Mouse (Mus musculus): ENCODE data around the gene Tyro3. TPM values are rescaled to one million over a fixed set of nuclear protein-coding genes. Genes with fewer than 3 reads are reported as not detected.

The Tyro3 gene
- polyA plus RNA-seq, 2 experiments, result 28.5 to 44.2 TPM

GRCm38 (mm10) chr2:119804275-119804628, 6.7 kb downstream of the Tyro3 start:
- H3K27ac ChIP-seq (replicated peaks; ENCODE audit: low read depth, low read length), result no peak overlapping the region
- ATAC-seq (ENCODE audit: low FRiP score, low read depth) (no peak), DNase-seq (ENCODE audit: low spot score) (no peak)
- peaks cover 19% of the 10 kb centered on the region; the same call in 1 of the 2 replicates for H3K4me1 ChIP-seq (ENCODE audit: control insufficient read depth, insufficient read depth, low read length)
- H3K9me3 ChIP-seq (ENCODE audit: control insufficient read depth, low read length), result no peaks in the 10 kb centered on the region
- TF ChIP-seq POLR2A (IDR thresholded peaks at IDR 0.05; ENCODE audit: borderline replicate concordance, extremely low read depth, insufficient read depth, insufficient read length), result no peak
- no peak overlapping the region for H3K4me2 ChIP-seq (replicated peaks; ENCODE audit: low read depth, low read length, severe bottlenecking)
- no peak overlapping the region for H3K9ac ChIP-seq (ENCODE audit: low read depth, low read length, severe bottlenecking)
- peaks cover 50% of the 10 kb centered on the region for H3K36me3 ChIP-seq (ENCODE audit: control insufficient read depth, insufficient read depth, low read length)
- WGBS, result 61% methylated on average over 5 of the region's 5 CpGs
- H3K4me3 ChIP-seq (replicated peaks; ENCODE audit: low read length), result no peak overlapping the region
- H3K27me3 ChIP-seq (ENCODE audit: control insufficient read depth, insufficient read depth, low read length), result no peaks in the 10 kb centered on the region

DNA sequence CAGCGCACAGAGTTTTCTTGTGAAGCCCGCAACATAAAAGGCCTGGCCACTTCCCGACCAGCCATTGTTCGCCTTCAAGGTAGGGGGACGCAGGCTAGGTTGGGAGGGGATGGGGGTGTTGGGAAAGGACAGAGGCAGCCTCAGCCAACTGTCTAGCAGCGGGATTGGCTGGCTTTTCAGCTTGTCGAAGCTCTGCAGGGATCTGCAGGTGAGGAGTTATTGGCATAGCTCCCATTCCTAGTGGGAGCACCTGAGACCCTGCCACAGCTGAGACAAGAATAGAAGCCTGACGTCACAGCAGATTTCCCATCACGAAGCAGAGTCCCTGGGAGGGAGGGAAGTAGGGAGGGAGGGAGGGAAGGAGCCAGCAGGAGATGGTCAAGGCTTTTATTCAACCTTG, 7.2 kb downstream of the Tyro3 start:
- H3K27ac ChIP-seq (replicated peaks; ENCODE audit: low read depth, low read length), result no peak overlapping the region
- H3K27me3 ChIP-seq (ENCODE audit: control insufficient read depth, insufficient read depth, low read length), result no peaks in the 10 kb centered on the region
- TF ChIP-seq POLR2A (IDR thresholded peaks at IDR 0.05; ENCODE audit: borderline replicate concordance, extremely low read depth, insufficient read depth, insufficient read length), result no peak
- no peak overlapping the region for H3K4me3 ChIP-seq (replicated peaks; ENCODE audit: low read length)
- no peak for DNase-seq (ENCODE audit: low spot score)
- H3K9me3 ChIP-seq (ENCODE audit: control insufficient read depth, low read length), result no peaks in the 10 kb centered on the region
- 62% methylated on average over 9 of the region's 9 CpGs for WGBS
- ATAC-seq (ENCODE audit: low FRiP score, low read depth), result no peak
- peaks cover 19% of the 10 kb centered on the region; the same call in 1 of the 2 replicates for H3K4me1 ChIP-seq (ENCODE audit: control insufficient read depth, insufficient read depth, low read length)
- no peak overlapping the region for H3K4me2 ChIP-seq (replicated peaks; ENCODE audit: low read depth, low read length, severe bottlenecking)
- peaks cover 56% of the 10 kb centered on the region for H3K36me3 ChIP-seq (ENCODE audit: control insufficient read depth, insufficient read depth, low read length)
- no peak overlapping the region for H3K9ac ChIP-seq (ENCODE audit: low read depth, low read length, severe bottlenecking)

- H3K36me3 ChIP-seq (ENCODE audit: control insufficient read depth, insufficient read depth, low read length), result peaks cover 63% of the 10 kb centered on the region
- no peaks in the 10 kb centered on the region for H3K27me3 ChIP-seq (ENCODE audit: control insufficient read depth, insufficient read depth, low read length)
- no peak overlapping the region for H3K4me3 ChIP-seq (replicated peaks; ENCODE audit: low read length)
- H3K9me3 ChIP-seq (ENCODE audit: control insufficient read depth, low read length), result no peaks in the 10 kb centered on the region
- no peak for TF ChIP-seq POLR2A (IDR thresholded peaks at IDR 0.05; ENCODE audit: borderline replicate concordance, extremely low read depth, insufficient read depth, insufficient read length)
- peaks cover 15% of the 10 kb centered on the region; the same call in 1 of the 2 replicates for H3K4me1 ChIP-seq (ENCODE audit: control insufficient read depth, insufficient read depth, low read length)
- ATAC-seq (ENCODE audit: low FRiP score, low read depth) (no peak), DNase-seq (ENCODE audit: low spot score) (no peak)
- no peak overlapping the region for H3K27ac ChIP-seq (replicated peaks; ENCODE audit: low read depth, low read length)
- no peak overlapping the region for H3K9ac ChIP-seq (ENCODE audit: low read depth, low read length, severe bottlenecking)
- H3K4me2 ChIP-seq (replicated peaks; ENCODE audit: low read depth, low read length, severe bottlenecking), result no peak overlapping the region
- 59% methylated on average over 8 of the region's 8 CpGs for WGBS
These were observed 8.0 kb downstream of the Tyro3 start for GRCm38 (mm10) chr2:119805536-119805935.

- peaks cover 82% of the 10 kb centered on the region for H3K36me3 ChIP-seq (ENCODE audit: control insufficient read depth, insufficient read depth, low read length)
- WGBS, result 30% methylated on average over 4 of the region's 4 CpGs
- no peak overlapping the region for H3K4me2 ChIP-seq (replicated peaks; ENCODE audit: low read depth, low read length, severe bottlenecking)
- H3K9ac ChIP-seq (ENCODE audit: low read depth, low read length, severe bottlenecking), result no peak overlapping the region
- no peak for DNase-seq (ENCODE audit: low spot score)
- no peaks in the 10 kb centered on the region for H3K27me3 ChIP-seq (ENCODE audit: control insufficient read depth, insufficient read depth, low read length)
- H3K4me3 ChIP-seq (replicated peaks; ENCODE audit: low read length), result no peak overlapping the region
- TF ChIP-seq POLR2A (IDR thresholded peaks at IDR 0.05; ENCODE audit: borderline replicate concordance, extremely low read depth, insufficient read depth, insufficient read length), result no peak
- no peak for ATAC-seq (ENCODE audit: low FRiP score, low read depth)
- H3K27ac ChIP-seq (replicated peaks; ENCODE audit: low read depth, low read length), result no peak overlapping the region
- no peaks in the 10 kb centered on the region for H3K9me3 ChIP-seq (ENCODE audit: control insufficient read depth, low read length)
- no peaks in the 10 kb centered on the region for H3K4me1 ChIP-seq (ENCODE audit: control insufficient read depth, insufficient read depth, low read length)
These were observed 10.9 kb downstream of the Tyro3 start for GRCm38 (mm10) chr2:119808438-119808837.

DNA sequence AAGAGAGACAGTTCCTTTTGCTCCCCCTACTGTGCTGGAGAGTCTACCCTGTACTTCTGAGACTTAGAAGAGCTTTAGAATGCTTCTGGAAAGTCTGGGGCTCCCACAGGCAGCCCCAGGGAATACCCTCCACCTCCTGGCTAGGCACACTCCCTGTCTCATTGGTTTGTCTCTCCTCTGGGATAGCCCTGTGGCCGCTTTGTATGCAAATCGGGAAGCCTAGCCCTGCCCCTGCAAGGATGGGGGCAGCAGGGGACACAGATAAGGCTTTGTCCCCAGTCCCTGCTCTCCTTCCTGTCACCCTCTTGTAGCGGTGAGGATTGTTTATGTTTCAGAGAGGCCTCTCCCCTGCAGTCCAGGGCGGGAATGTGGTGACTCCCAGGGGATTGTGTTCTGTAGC, 11.3 kb downstream of the Tyro3 start:
- DNase-seq (ENCODE audit: low spot score), result no peak
- no peak overlapping the region for H3K4me3 ChIP-seq (replicated peaks; ENCODE audit: low read length)
- H3K9me3 ChIP-seq (ENCODE audit: control insufficient read depth, low read length), result no peaks in the 10 kb centered on the region
- H3K27me3 ChIP-seq (ENCODE audit: control insufficient read depth, insufficient read depth, low read length), result no peaks in the 10 kb centered on the region
- ATAC-seq (ENCODE audit: low FRiP score, low read depth), result no peak
- no peak for TF ChIP-seq POLR2A (IDR thresholded peaks at IDR 0.05; ENCODE audit: borderline replicate concordance, extremely low read depth, insufficient read depth, insufficient read length)
- H3K9ac ChIP-seq (ENCODE audit: low read depth, low read length, severe bottlenecking), result no peak overlapping the region
- H3K27ac ChIP-seq (replicated peaks; ENCODE audit: low read depth, low read length), result no peak overlapping the region
- H3K4me1 ChIP-seq (ENCODE audit: control insufficient read depth, insufficient read depth, low read length), result no peaks in the 10 kb centered on the region
- no peak overlapping the region for H3K4me2 ChIP-seq (replicated peaks; ENCODE audit: low read depth, low read length, severe bottlenecking)
- peaks cover 82% of the 10 kb centered on the region for H3K36me3 ChIP-seq (ENCODE audit: control insufficient read depth, insufficient read depth, low read length)
- 57% methylated on average over 4 of the region's 4 CpGs for whole genome bisulfite sequencing

GRCm38 (mm10) chr2:119810890-119811289, 13.4 kb downstream of the Tyro3 start:
- TF ChIP-seq POLR2A (IDR thresholded peaks at IDR 0.05; ENCODE audit: borderline replicate concordance, extremely low read depth, insufficient read depth, insufficient read length), result no peak
- no peak overlapping the region for H3K4me2 ChIP-seq (replicated peaks; ENCODE audit: low read depth, low read length, severe bottlenecking)
- no peak overlapping the region for H3K9ac ChIP-seq (ENCODE audit: low read depth, low read length, severe bottlenecking)
- no peak overlapping the region for H3K27ac ChIP-seq (replicated peaks; ENCODE audit: low read depth, low read length)
- no peaks in the 10 kb centered on the region for H3K9me3 ChIP-seq (ENCODE audit: control insufficient read depth, low read length)
- H3K4me3 ChIP-seq (replicated peaks; ENCODE audit: low read length), result no peak overlapping the region
- DNase-seq (ENCODE audit: low spot score) (no peak), ATAC-seq (ENCODE audit: low FRiP score, low read depth) (no peak)
- H3K4me1 ChIP-seq (ENCODE audit: control insufficient read depth, insufficient read depth, low read length), result no peaks in the 10 kb centered on the region
- H3K27me3 ChIP-seq (ENCODE audit: control insufficient read depth, insufficient read depth, low read length), result no peaks in the 10 kb centered on the region
- H3K36me3 ChIP-seq (ENCODE audit: control insufficient read depth, insufficient read depth, low read length), result peaks cover 68% of the 10 kb centered on the region
- 88% methylated on average over 12 of the region's 12 CpGs for WGBS
